15 mouse cellular contexts compared by ENCODE assay signal in genomic region chr7:16853302-16853831, GRCm38 (mm10). TPM values are rescaled to one million over a fixed set of nuclear protein-coding genes. Genes with fewer than 3 reads are reported as not detected.
DNase-seq lines count a peak whose midpoint lies in the region; ATAC-seq lines count a peak whose summit lies in the region.
"Had no signal": no experiment of that assay in that cellular context is flagged by ENCODE, and none has a peak within 500 bp of the region (broad histone marks: within the 10 kb centered on the region; RNA-seq: fewer than 3 reads in every experiment).

No protein-coding gene starts in this region.

- 0 out of 2 replicates have a peak, but pooled peaks have one; percentile 54 for ATAC-seq in kidney, embryonic 14.5 days (ENCODE audit: low FRiP score, low TSS enrichment)
- no peak; the same call in 1 of the 2 replicates for ATAC-seq in embryonic facial prominence, embryonic 15.5 days (ENCODE audit: insufficient number of reproducible peaks, low FRiP score, low TSS enrichment, low read depth)
- peak; percentile 57; the same call in 1 of the 2 replicates for ATAC-seq in intestine, embryonic 14.5 days (replicated peaks; ENCODE audit: low FRiP score, low TSS enrichment, low read depth)
- ATAC-seq in hindbrain, embryonic 11.5 days (ENCODE audit: low FRiP score) = no peak
- ATAC-seq: liver, postnatal 0 days; midbrain, embryonic 15.5 days had no signal

- 81% methylated on average over 14 of the region's 14 CpGs for WGBS in kidney, embryonic 14.5 days
- 77% methylated on average over 14 of the region's 14 CpGs for WGBS in embryonic facial prominence, embryonic 15.5 days
- 82% methylated on average over 14 of the region's 14 CpGs for WGBS in intestine, embryonic 14.5 days
- WGBS in hindbrain, embryonic 11.5 days = 93% methylated on average over 14 of the region's 14 CpGs

- no peak overlapping the region for H3K4me3 ChIP-seq in kidney, embryonic 14.5 days (ENCODE audit: low read length)
- no peak overlapping the region for H3K4me3 ChIP-seq in embryonic facial prominence, embryonic 15.5 days (replicated peaks)
- no peak overlapping the region for H3K4me3 ChIP-seq in intestine, embryonic 14.5 days (ENCODE audit: low read depth, low read length)
- no peak overlapping the region for H3K4me3 ChIP-seq in hindbrain, embryonic 11.5 days (ENCODE audit: low read depth, low read length)
- H3K4me3 ChIP-seq: heart, embryonic 15.5 days; midbrain, embryonic 15.5 days had no signal

- peaks cover 77% of the 10 kb centered on the region for H3K36me3 ChIP-seq in kidney, embryonic 14.5 days (ENCODE audit: control insufficient read depth, insufficient read depth, low read length)
- peaks cover 91% of the 10 kb centered on the region for H3K36me3 ChIP-seq in embryonic facial prominence, embryonic 15.5 days
- peaks cover 81% of the 10 kb centered on the region for H3K36me3 ChIP-seq in intestine, embryonic 14.5 days (ENCODE audit: control insufficient read depth, insufficient read depth, low read length)
- H3K36me3 ChIP-seq in hindbrain, embryonic 11.5 days (ENCODE audit: control insufficient read depth, insufficient read depth, low read length) = 0 out of 2 replicates have a peak, but pooled peaks cover 7% of the 10 kb centered on the region

- no peak overlapping the region for H3K4me2 ChIP-seq in kidney, embryonic 14.5 days (replicated peaks; ENCODE audit: low read depth, low read length)
- H3K4me2 ChIP-seq in embryonic facial prominence, embryonic 15.5 days (replicated peaks) = no peak overlapping the region
- no peak overlapping the region for H3K4me2 ChIP-seq in intestine, embryonic 14.5 days (ENCODE audit: low read length)
- H3K4me2 ChIP-seq in hindbrain, embryonic 11.5 days (replicated peaks; ENCODE audit: low read depth, low read length) = no peak overlapping the region
- H3K4me2 ChIP-seq: heart, embryonic 15.5 days; midbrain, embryonic 15.5 days had no signal

- no peak for DNase-seq in kidney, adult 11 months
- no peak for DNase-seq in intestine, embryonic 14.5 days (ENCODE audit: low spot score)
- peak; percentile 78 for DNase-seq in lung, postnatal 10 days
- DNase-seq in adrenal gland, postnatal 10 days = no peak
- no peak for DNase-seq in embryo, embryonic 9.5 days (ENCODE audit: extremely low spot score)
- DNase-seq in hindbrain, embryonic 11.5 days (ENCODE audit: low spot score) = no peak
- DNase-seq: adrenal gland, postnatal 14 days; cerebellum, adult 2 months; liver, postnatal 0 days; thymus, adult 2 months had no signal

- no peak overlapping the region for H3K27ac ChIP-seq in kidney, embryonic 14.5 days (ENCODE audit: low read depth, low read length)
- H3K27ac ChIP-seq in embryonic facial prominence, embryonic 15.5 days (replicated peaks) = 0 out of 2 replicates have a peak overlapping the region, but pooled peaks have one; percentile 11
- no peak overlapping the region for H3K27ac ChIP-seq in intestine, embryonic 14.5 days (ENCODE audit: low read depth)
- no peak overlapping the region for H3K27ac ChIP-seq in hindbrain, embryonic 11.5 days (ENCODE audit: low read depth, low read length)
- H3K27ac ChIP-seq: heart, embryonic 15.5 days; midbrain, embryonic 15.5 days had no signal

- no peaks in the 10 kb centered on the region for H3K27me3 ChIP-seq in kidney, embryonic 14.5 days (ENCODE audit: control insufficient read depth, insufficient read depth, low read length)
- H3K27me3 ChIP-seq in embryonic facial prominence, embryonic 15.5 days = no peaks in the 10 kb centered on the region
- H3K27me3 ChIP-seq in intestine, embryonic 14.5 days (replicated peaks; ENCODE audit: control insufficient read depth, insufficient read depth, low read length) = no peaks in the 10 kb centered on the region
- no peaks in the 10 kb centered on the region for H3K27me3 ChIP-seq in hindbrain, embryonic 11.5 days (ENCODE audit: control insufficient read depth, insufficient read depth, low read length)
- H3K27me3 ChIP-seq: CH12.LX; heart, embryonic 15.5 days; midbrain, embryonic 15.5 days had no signal

- H3K9ac ChIP-seq in kidney, embryonic 14.5 days (ENCODE audit: low read depth, low read length) = no peak overlapping the region
- no peak overlapping the region for H3K9ac ChIP-seq in embryonic facial prominence, embryonic 15.5 days
- no peak overlapping the region for H3K9ac ChIP-seq in intestine, embryonic 14.5 days (ENCODE audit: low read length)
- no peak overlapping the region for H3K9ac ChIP-seq in hindbrain, embryonic 11.5 days (ENCODE audit: low read depth, low read length)
- H3K9ac ChIP-seq: heart, embryonic 15.5 days; liver, postnatal 0 days; midbrain, embryonic 15.5 days had no signal

- no peaks in the 10 kb centered on the region for H3K4me1 ChIP-seq in kidney, embryonic 14.5 days (ENCODE audit: control insufficient read depth, insufficient read depth, low read length)
- H3K4me1 ChIP-seq in embryonic facial prominence, embryonic 15.5 days = no peaks in the 10 kb centered on the region
- no peaks in the 10 kb centered on the region for H3K4me1 ChIP-seq in intestine, embryonic 14.5 days (replicated peaks; ENCODE audit: control insufficient read depth, insufficient read depth, low read length)
- no peaks in the 10 kb centered on the region for H3K4me1 ChIP-seq in hindbrain, embryonic 11.5 days (replicated peaks; ENCODE audit: control insufficient read depth, insufficient read depth, low read length)
- H3K4me1 ChIP-seq: heart, embryonic 15.5 days; midbrain, embryonic 15.5 days had no signal

- no peaks in the 10 kb centered on the region for H3K9me3 ChIP-seq in kidney, embryonic 14.5 days (ENCODE audit: control insufficient read depth, low read length)
- no peaks in the 10 kb centered on the region for H3K9me3 ChIP-seq in embryonic facial prominence, embryonic 15.5 days (replicated peaks)
- H3K9me3 ChIP-seq in intestine, embryonic 14.5 days (ENCODE audit: control insufficient read depth, low read length) = no peaks in the 10 kb centered on the region
- no peaks in the 10 kb centered on the region for H3K9me3 ChIP-seq in hindbrain, embryonic 11.5 days (ENCODE audit: control insufficient read depth, low read length)
- H3K9me3 ChIP-seq: heart, embryonic 15.5 days; midbrain, embryonic 15.5 days had no signal

RNA-seq across cellular contexts. Expression of gene Prkd2, which starts 10.7 kb away (rescaled TPM):
- 10.9 and 15.7 TPM in 2 replicates for polyA plus RNA-seq in kidney, embryonic 14.5 days (2014; fragmentation: Nextera tagmentation; extraction: Ambion mirVana)
- 22.1 and 23.0 TPM in 2 replicates for polyA plus RNA-seq in embryonic facial prominence, embryonic 15.5 days (2015; fragmentation: Nextera tagmentation; extraction: Ambion mirVana)
- 12.0 and 12.8 TPM in 2 replicates for polyA plus RNA-seq in intestine, embryonic 14.5 days (2014; fragmentation: Nextera tagmentation; extraction: Ambion mirVana)
- total RNA-seq in adrenal gland, postnatal 10 days (2021) = 10 to 100 TPM; 22.2 to 27.2 TPM
- polyA plus RNA-seq in hindbrain, embryonic 11.5 days (2014; fragmentation: Nextera tagmentation; extraction: Ambion mirVana) = 8.8 and 9.4 TPM in 2 replicates

RNA-seq across cellular contexts. Expression of gene Dact3, which starts 21.8 kb away (rescaled TPM):
- 5.1 and 6.4 TPM in 2 replicates for polyA plus RNA-seq in kidney, embryonic 14.5 days (2014; fragmentation: Nextera tagmentation; extraction: Ambion mirVana)
- 5.4 and 6.3 TPM in 2 replicates for polyA plus RNA-seq in embryonic facial prominence, embryonic 15.5 days (2015; fragmentation: Nextera tagmentation; extraction: Ambion mirVana)
- 5.3 and 5.5 TPM in 2 replicates for polyA plus RNA-seq in intestine, embryonic 14.5 days (2014; fragmentation: Nextera tagmentation; extraction: Ambion mirVana)
- 1 to 10 TPM; 5.7 to 7.0 TPM for total RNA-seq in adrenal gland, postnatal 10 days (2021)
- polyA plus RNA-seq in hindbrain, embryonic 11.5 days (2014; fragmentation: Nextera tagmentation; extraction: Ambion mirVana) = 7.6 and 8.0 TPM in 2 replicates

RNA-seq across cellular contexts. Expression of gene Fkrp, which starts 36.8 kb away (rescaled TPM):
- polyA plus RNA-seq in kidney, embryonic 14.5 days (2014; fragmentation: Nextera tagmentation; extraction: Ambion mirVana) = 23.6 and 31.1 TPM in 2 replicates
- 27.8 and 30.3 TPM in 2 replicates for polyA plus RNA-seq in embryonic facial prominence, embryonic 15.5 days (2015; fragmentation: Nextera tagmentation; extraction: Ambion mirVana)
- 27.5 and 28.3 TPM in 2 replicates for polyA plus RNA-seq in intestine, embryonic 14.5 days (2014; fragmentation: Nextera tagmentation; extraction: Ambion mirVana)
- 10 to 100 TPM; 22.4 to 22.6 TPM for total RNA-seq in adrenal gland, postnatal 10 days (2021)
- 21.9 and 22.7 TPM in 2 replicates for polyA plus RNA-seq in hindbrain, embryonic 11.5 days (2014; fragmentation: Nextera tagmentation; extraction: Ambion mirVana)

RNA-seq across cellular contexts. Expression of gene Strn4, which starts 37.7 kb away (rescaled TPM):
- 75.5 and 111 TPM in 2 replicates for polyA plus RNA-seq in kidney, embryonic 14.5 days (2014; fragmentation: Nextera tagmentation; extraction: Ambion mirVana)
- 108 and 114 TPM in 2 replicates for polyA plus RNA-seq in embryonic facial prominence, embryonic 15.5 days (2015; fragmentation: Nextera tagmentation; extraction: Ambion mirVana)
- polyA plus RNA-seq in intestine, embryonic 14.5 days (2014; fragmentation: Nextera tagmentation; extraction: Ambion mirVana) = 107 and 111 TPM in 2 replicates
- 10 to 100 TPM; 63.8 to 72.8 TPM for total RNA-seq in adrenal gland, postnatal 10 days (2021)
- polyA plus RNA-seq in hindbrain, embryonic 11.5 days (2014; fragmentation: Nextera tagmentation; extraction: Ambion mirVana) = 112 and 130 TPM in 2 replicates

RNA-seq across cellular contexts. Expression of gene Gng8, which starts 38.2 kb away (rescaled TPM):
- 7.5 TPM in 2 replicates for polyA plus RNA-seq in kidney, embryonic 14.5 days (2014; fragmentation: Nextera tagmentation; extraction: Ambion mirVana)
- 27.8 and 36.3 TPM in 2 replicates for polyA plus RNA-seq in embryonic facial prominence, embryonic 15.5 days (2015; fragmentation: Nextera tagmentation; extraction: Ambion mirVana)
- polyA plus RNA-seq in intestine, embryonic 14.5 days (2014; fragmentation: Nextera tagmentation; extraction: Ambion mirVana) = 12.5 and 13.9 TPM in 2 replicates
- 1 to 10 TPM in 1 of 2 experiments, under 1 TPM in 1; 0.84 to 2.0 TPM for total RNA-seq in adrenal gland, postnatal 10 days (2021)
- polyA plus RNA-seq in hindbrain, embryonic 11.5 days (2014; fragmentation: Nextera tagmentation; extraction: Ambion mirVana) = 9.0 and 11.0 TPM in 2 replicates

Comparison
In these comparisons a context has a peak if more than half of its experiments do, and no peak if none do; other contexts are left out.
1. ATAC-seq: peak in kidney, embryonic 14.5 days (single experiment) and intestine, embryonic 14.5 days (single experiment); none in embryonic facial prominence, embryonic 15.5 days (single experiment) and hindbrain, embryonic 11.5 days (single experiment).